Mouse (Mus musculus): Measurements from ENCODE around the gene Rapgef2.

Gene Rapgef2

GRCm38 (mm10) chr3:79023735-79024328 lies 262.5 kb downstream of the Rapgef2 start:
- DNase-seq (ENCODE audit: low spot score): peak; percentile 74

DNA sequence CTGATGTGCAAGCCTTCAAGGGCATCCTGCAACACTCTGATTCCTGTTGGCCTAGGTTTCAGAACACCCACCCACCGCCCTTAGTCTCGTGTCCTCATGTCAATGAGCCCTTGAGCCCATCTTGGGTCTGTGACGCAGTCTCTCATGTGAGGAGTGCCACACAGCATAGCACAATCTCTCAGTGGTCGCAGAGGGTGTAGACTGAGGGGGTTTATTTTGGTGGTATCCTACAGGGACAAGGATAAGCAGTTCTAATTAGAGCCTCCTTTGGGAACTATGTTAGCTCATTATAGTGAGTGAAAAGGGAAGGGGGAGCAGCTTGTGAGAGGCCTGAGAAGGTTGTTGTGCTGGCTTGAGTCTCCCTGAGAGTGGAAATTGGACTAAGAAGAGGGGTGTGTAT lies 263.6 kb downstream of the Rapgef2 start:
- DNase-seq (ENCODE audit: low spot score): no peak

GRCm38 (mm10) chr3:79017440-79017839 lies 268.9 kb downstream of the Rapgef2 start:
- no peak for DNase-seq (ENCODE audit: low spot score)

- no peak for DNase-seq (ENCODE audit: low spot score)
Measured at GRCm38 (mm10) chr3:79016830-79017229, 269.5 kb downstream of the Rapgef2 start.

DNA sequence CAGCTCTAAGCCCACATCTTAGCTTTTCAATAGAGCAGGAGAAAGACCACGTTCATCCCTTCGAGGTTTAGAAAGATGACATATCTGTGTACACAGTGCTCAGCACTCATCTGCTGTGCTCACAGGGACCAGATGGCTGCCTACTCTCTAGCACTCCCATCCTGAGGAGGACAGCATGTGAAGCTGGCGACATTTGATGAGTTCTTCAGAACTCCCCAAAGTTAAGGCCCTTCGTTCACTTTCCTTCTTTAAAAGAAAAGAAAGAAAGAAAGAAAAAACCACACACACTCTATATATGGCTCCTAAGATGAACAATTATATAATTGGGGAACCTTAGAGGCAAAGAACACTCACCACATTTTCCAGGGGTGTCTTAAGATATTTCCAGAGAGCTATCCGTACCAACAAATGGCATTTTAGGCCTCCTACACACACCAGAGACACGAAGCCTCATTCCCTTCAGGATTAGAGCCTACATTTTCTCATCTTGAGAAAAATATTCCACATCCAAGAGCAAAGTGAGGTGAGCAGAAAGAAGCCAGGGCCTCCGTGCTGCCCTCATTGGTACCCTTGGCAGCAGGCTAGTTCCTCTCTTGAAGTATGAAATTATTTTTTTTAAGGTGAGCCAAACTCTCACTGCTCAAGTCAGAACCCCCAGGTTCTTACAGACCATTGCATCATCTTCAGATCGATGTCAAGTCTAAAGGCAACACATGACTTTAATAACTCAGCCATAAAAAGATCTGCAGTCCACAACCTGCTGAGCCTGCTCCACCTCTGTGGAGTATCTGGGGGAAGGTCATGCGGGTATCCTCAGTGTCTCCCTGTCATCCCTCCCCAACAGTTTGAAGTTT lies 270.5 kb downstream of the Rapgef2 start:
- DNase-seq (ENCODE audit: low spot score): peak; percentile 56

Measured in MN1 (cell line).